Mouse (Mus musculus) small intestine, adult 2 months (tissue): ENCODE results near the gene Lrrn3. TPM values are rescaled to one million over a fixed set of nuclear protein-coding genes. Genes with fewer than 3 reads are reported as not detected.

Experiments used
- H3K27ac ChIP-seq: fragments of 200-500 bp; 2 replicates; pipeline ENCODE4 v1.5.1; 2012; ENCODE audit warnings: low read depth, low read length, control low read depth, inconsistent platforms; ENCODE audit not compliant: insufficient read depth
- H3K27me3 ChIP-seq: fragments of 200-500 bp; 2 replicates; pipeline ENCODE4 v1.6.1; 2012; ENCODE audit warnings: mild to moderate bottlenecking, moderate library complexity, low read length, inconsistent platforms; ENCODE audit not compliant: control insufficient read depth, insufficient read depth
- H3K36me3 ChIP-seq: fragments of 200-500 bp; 2 replicates; pipeline ENCODE4 v1.6.1; 2012; ENCODE audit warnings: mild to moderate bottlenecking, low read length, control low read depth, inconsistent platforms; ENCODE audit not compliant: control insufficient read depth, insufficient read depth
- H3K4me1 ChIP-seq: fragments of 200-500 bp; 2 replicates; pipeline ENCODE4 v1.6.1; 2012; ENCODE audit warnings: low read length, inconsistent platforms, mixed read lengths; ENCODE audit not compliant: control insufficient read depth, insufficient read depth, insufficient read length
- H3K4me3 ChIP-seq: fragments of 200-500 bp; 2 replicates; pipeline ENCODE4 v1.5.1; 2012; ENCODE audit warnings: low read depth, mild to moderate bottlenecking, control low read depth, inconsistent platforms, low read length, moderate library complexity
- CTCF ChIP-seq: fragments of 200-500 bp; IDR thresholded peaks from 2 replicates; pipeline ENCODE4 v1.5.1; 2012; ENCODE audit warnings: low read depth, mild to moderate bottlenecking, control low read depth, inconsistent platforms, low read length, moderate library complexity, mixed read lengths; ENCODE audit not compliant: insufficient replicate concordance, insufficient read length; ENCODE audit errors: extremely low read depth
- POLR2A ChIP-seq: fragments of 200-500 bp; IDR thresholded peaks from 2 replicates; pipeline ENCODE4 v1.6.1; 2012; ENCODE audit warnings: low read depth, mild to moderate bottlenecking, control low read depth, inconsistent platforms, low read length, moderate library complexity
- WGBS: fragments of 180-500 bp; shearing (Covaris S2); methylation state at CpG from one replicate; pipeline ENCODE4 v1.1.7; 2018; 5-methylcytosine and 5-hydroxymethylcytosine counted together
- polyA plus RNA-seq: library from polyadenylated mRNA; depleted of rRNA; stranded (reverse); fragments of >200 nt; gene quantifications from 2 replicates; pipeline ENCODE4 v1.2.3, GENCODE M21; 2012; rRNA removed

The Lrrn3 gene
- 0.03 and 0.04 TPM in 2 replicates for polyA plus RNA-seq

- 94% methylated on average over 1 of the region's 1 CpGs for WGBS
- Histone ChIP-seq H3K27ac (no peak within 1 kb of the TSS), H3K27me3 (no peaks in the 10 kb centered on the region), H3K4me3 (peak within 1 kb of the TSS; percentile 39), H3K4me1 (no peaks in the 10 kb centered on the region), H3K36me3 (no peaks in the 10 kb centered on the region)
- TF ChIP-seq CTCF (no peak), POLR2A (no peak)
These were observed at the start of gene Lrrn3 for GRCm38 (mm10) chr12:41486331-41486730. Gene Lrrn3 (minus strand): TSS chr12:41486431.

GRCm38 (mm10) chr12:41528410-41528809 lies 42.2 kb upstream of the Lrrn3 start:
- H3K27ac ChIP-seq, result no peak overlapping the region
- WGBS, result 57% methylated on average over 4 of the region's 4 CpGs
- H3K4me3 ChIP-seq, result no peak overlapping the region
- no peaks in the 10 kb centered on the region for H3K4me1 ChIP-seq
- H3K27me3 ChIP-seq, result no peaks in the 10 kb centered on the region
- no peaks in the 10 kb centered on the region for H3K36me3 ChIP-seq
- TF ChIP-seq CTCF, result no peak

- WGBS, result 74% methylated on average over 2 of the region's 2 CpGs
- H3K4me1 ChIP-seq, result no peaks in the 10 kb centered on the region
- no peak overlapping the region for H3K27ac ChIP-seq
- H3K36me3 ChIP-seq, result no peaks in the 10 kb centered on the region
- TF ChIP-seq POLR2A (no peak), CTCF (no peak)
- H3K4me3 ChIP-seq, result no peak overlapping the region
- no peaks in the 10 kb centered on the region for H3K27me3 ChIP-seq
These were observed 40.5 kb upstream of the Lrrn3 start for GRCm38 (mm10) chr12:41526688-41527087.

GRCm38 (mm10) chr12:41521671-41522070 lies 35.4 kb upstream of the Lrrn3 start:
- no peak overlapping the region for H3K27ac ChIP-seq
- no peaks in the 10 kb centered on the region for H3K27me3 ChIP-seq
- H3K36me3 ChIP-seq, result no peaks in the 10 kb centered on the region
- 90% methylated on average over 2 of the region's 2 CpGs for WGBS
- no peaks in the 10 kb centered on the region for H3K4me1 ChIP-seq
- TF ChIP-seq POLR2A, result no peak
- no peak for TF ChIP-seq CTCF
- no peak overlapping the region for H3K4me3 ChIP-seq

GRCm38 (mm10) chr12:41520326-41520725 lies 34.1 kb upstream of the Lrrn3 start:
- Histone ChIP-seq H3K4me3 (no peak overlapping the region), H3K27ac (no peak overlapping the region), H3K27me3 (no peaks in the 10 kb centered on the region), H3K4me1 (no peaks in the 10 kb centered on the region), H3K36me3 (no peaks in the 10 kb centered on the region)
- 67% methylated on average over 2 of the region's 2 CpGs for WGBS
- TF ChIP-seq POLR2A (no peak), CTCF (no peak)

- WGBS, result 62% methylated on average over 5 of the region's 5 CpGs
- H3K4me1 ChIP-seq, result no peaks in the 10 kb centered on the region
- H3K27ac ChIP-seq, result no peak overlapping the region
- H3K36me3 ChIP-seq, result no peaks in the 10 kb centered on the region
- no peak for TF ChIP-seq POLR2A
- no peak for TF ChIP-seq CTCF
- H3K4me3 ChIP-seq, result no peak overlapping the region
- H3K27me3 ChIP-seq, result no peaks in the 10 kb centered on the region
These were observed 32.7 kb upstream of the Lrrn3 start for GRCm38 (mm10) chr12:41518897-41519296.

GRCm38 (mm10) chr12:41510588-41510987 lies 24.4 kb upstream of the Lrrn3 start:
- Histone ChIP-seq H3K4me1 (no peaks in the 10 kb centered on the region), H3K27ac (no peak overlapping the region), H3K36me3 (no peaks in the 10 kb centered on the region), H3K27me3 (no peaks in the 10 kb centered on the region), H3K4me3 (no peak overlapping the region)
- WGBS, result 76% methylated on average over 3 of the region's 3 CpGs
- no peak for TF ChIP-seq POLR2A

GRCm38 (mm10) chr12:41508610-41509009 lies 22.4 kb upstream of the Lrrn3 start:
- no peak overlapping the region for H3K4me3 ChIP-seq
- TF ChIP-seq CTCF, result no peak
- no peak for TF ChIP-seq POLR2A
- whole genome bisulfite sequencing, result 89% methylated on average over 4 of the region's 4 CpGs
- no peak overlapping the region for H3K27ac ChIP-seq
- no peaks in the 10 kb centered on the region for H3K27me3 ChIP-seq
- no peaks in the 10 kb centered on the region for H3K36me3 ChIP-seq
- no peaks in the 10 kb centered on the region for H3K4me1 ChIP-seq
